Mouse (Mus musculus) CH12.LX (cell line): ENCODE measurements around the gene Bach2.

Source experiments
- CHD2 ChIP-seq: IDR thresholded peaks from 2 replicates; pipeline ENCODE4 v1.6.1; 2011; ENCODE audit warnings: low read length, improper control_type of control experiment
- CTCF ChIP-seq, 2 experiments: IDR thresholded peaks in 1 of 2; conservative IDR thresholded peaks in 1 of 2; 2 replicates each; pipeline ENCODE4 v1.5.1; 2011 to 2012; ENCODE audit warnings: low read depth in 2 of 2, low read length in 2 of 2, improper control_type of control experiment in 1 of 2, inconsistent platforms in 1 of 2, mild to moderate bottlenecking in 1 of 2, moderate library complexity in 1 of 2
- EP300 ChIP-seq: IDR thresholded peaks from 2 replicates; pipeline ENCODE4 v1.6.1; 2011; ENCODE audit warnings: low read length, improper control_type of control experiment
- MAX ChIP-seq: IDR thresholded peaks from 2 replicates; pipeline ENCODE4 v1.6.1; 2011; ENCODE audit warnings: low read length, improper control_type of control experiment
- POLR2A ChIP-seq: IDR thresholded peaks from 2 replicates; pipeline ENCODE4 v1.6.1; 2011; ENCODE audit warnings: low read depth, mild to moderate bottlenecking, improper control_type of control experiment, low read length
- ZC3H11A ChIP-seq: IDR thresholded peaks from 2 replicates; pipeline ENCODE4 v1.6.1; 2012; ENCODE audit warnings: low read depth, mild to moderate bottlenecking, inconsistent platforms, low read length, improper control_type of control experiment

GRCm38 (mm10) chr4:32520628-32521360, 282.2 kb downstream of the Bach2 start:
- TF ChIP-seq CHD2: no peak
- no peak for TF ChIP-seq CTCF (conservative IDR thresholded peaks at IDR 0.05 in 1 of 2, IDR thresholded peaks at IDR 0.05 in 1 of 2; ENCODE audit: low read depth in 2 of 2, low read length in 2 of 2)
- no peak for TF ChIP-seq EP300
- TF ChIP-seq ZC3H11A: no peak
- no peak for TF ChIP-seq POLR2A
- no peak for TF ChIP-seq MAX
